Comparison of ENCODE assay signal across 8 mouse cellular contexts in genomic region chr1:78659270-78659823, GRCm38 (mm10). TPM values are rescaled to one million over a fixed set of nuclear protein-coding genes. Genes with fewer than 3 reads are reported as not detected.
DNase-seq lines count a peak whose midpoint lies in the region; ATAC-seq and TF ChIP-seq lines count a peak whose summit lies in the region.

No protein-coding gene starts in this region.

- H3K9me3 ChIP-seq in kidney, embryonic 16.5 days (ENCODE audit: low read length), result no peaks in the 10 kb centered on the region
- no peaks in the 10 kb centered on the region for H3K9me3 ChIP-seq in hindbrain, postnatal 0 days (ENCODE audit: low read length)

- H3K27ac ChIP-seq in kidney, embryonic 16.5 days (ENCODE audit: low read length), result peak overlapping the region; percentile 86; the same call in 1 of the 2 replicates
- peak overlapping the region; percentile 32 for H3K27ac ChIP-seq in cortical plate, adult 2 months (ENCODE audit: insufficient read depth, low read length)
- H3K27ac ChIP-seq in hindbrain, postnatal 0 days, result no peak overlapping the region
- H3K27ac ChIP-seq in thymus, adult 2 months (ENCODE audit: control insufficient read depth, insufficient read depth, low read length), result no peak overlapping the region

- TF ChIP-seq POLR2A in cortical plate, adult 2 months (IDR thresholded peaks at IDR 0.05; ENCODE audit: extremely low read depth, insufficient read depth, low read length), result no peak
- no peak for TF ChIP-seq POLR2A in thymus, adult 2 months (IDR thresholded peaks at IDR 0.05; ENCODE audit: control insufficient read depth, extremely low read depth, insufficient read depth, low read length, poor library complexity)

- peaks cover 33% of the 10 kb centered on the region for H3K4me1 ChIP-seq in kidney, embryonic 16.5 days (ENCODE audit: insufficient read depth, low read length)
- H3K4me1 ChIP-seq in cortical plate, adult 2 months (ENCODE audit: control insufficient read depth, insufficient read depth, low read length), result peaks cover 6% of the 10 kb centered on the region; the same call in 1 of the 2 replicates
- peaks cover 5% of the 10 kb centered on the region for H3K4me1 ChIP-seq in hindbrain, postnatal 0 days (ENCODE audit: insufficient read depth, low read length)
- H3K4me1 ChIP-seq in thymus, adult 2 months (replicated peaks; ENCODE audit: control insufficient read depth, insufficient read depth, low read length), result peaks cover 13% of the 10 kb centered on the region; the same call in 1 of the 2 replicates

- no peak for TF ChIP-seq CTCF in cortical plate, adult 2 months (IDR thresholded peaks at IDR 0.05; ENCODE audit: extremely low read depth, insufficient read depth, low read length)
- no peak for TF ChIP-seq CTCF in hindbrain, postnatal 0 days (IDR thresholded peaks at IDR 0.05; ENCODE audit: low read depth)
- no peak for TF ChIP-seq CTCF in thymus, adult 2 months (IDR thresholded peaks at IDR 0.05; ENCODE audit: borderline replicate concordance, control insufficient read depth, extremely low read depth, insufficient read depth, low read length, poor library complexity)

- H3K9ac ChIP-seq in kidney, embryonic 16.5 days (replicated peaks; ENCODE audit: low read length), result peak overlapping the region; percentile 91
- peak overlapping the region; percentile 97 for H3K9ac ChIP-seq in hindbrain, postnatal 0 days (replicated peaks; ENCODE audit: low read length)

- H3K4me2 ChIP-seq in kidney, embryonic 16.5 days (replicated peaks; ENCODE audit: low read depth, low read length), result peak overlapping the region; percentile 57
- peak overlapping the region; percentile 66 for H3K4me2 ChIP-seq in hindbrain, postnatal 0 days (ENCODE audit: low read depth, low read length)

- H3K4me3 ChIP-seq in kidney, embryonic 16.5 days (ENCODE audit: low read length), result peak overlapping the region; percentile 82
- peak overlapping the region; percentile 94 for H3K4me3 ChIP-seq in cortical plate, adult 2 months (ENCODE audit: insufficient read depth, low read length)
- H3K4me3 ChIP-seq in hindbrain, postnatal 0 days (ENCODE audit: low read length), result peak overlapping the region; percentile 95
- no peak overlapping the region for H3K4me3 ChIP-seq in thymus, adult 2 months (ENCODE audit: control insufficient read depth, insufficient read depth, low read length)

- no peak for ATAC-seq in kidney, embryonic 16.5 days (ENCODE audit: low FRiP score, low TSS enrichment)
- ATAC-seq in hindbrain, postnatal 0 days, result no peak

- H3K36me3 ChIP-seq in kidney, embryonic 16.5 days (ENCODE audit: insufficient read depth, low read length), result peaks cover 4% of the 10 kb centered on the region; the same call in 1 of the 2 replicates
- H3K36me3 ChIP-seq in hindbrain, postnatal 0 days (ENCODE audit: insufficient read depth, low read length), result no peaks in the 10 kb centered on the region
- H3K36me3 ChIP-seq in thymus, adult 2 months (ENCODE audit: control insufficient read depth, insufficient read depth, low read length), result no peaks in the 10 kb centered on the region

- no peaks in the 10 kb centered on the region for H3K27me3 ChIP-seq in kidney, embryonic 16.5 days (ENCODE audit: insufficient read depth, low read length)
- H3K27me3 ChIP-seq in hindbrain, postnatal 0 days (ENCODE audit: insufficient read depth, low read length), result no peaks in the 10 kb centered on the region
- no peaks in the 10 kb centered on the region for H3K27me3 ChIP-seq in thymus, adult 2 months (ENCODE audit: control insufficient read depth, insufficient read depth, low read length)

- no peak for DNase-seq in kidney, adult 8-10 months
- no peak for DNase-seq in hindbrain, postnatal 0 days (ENCODE audit: low spot score)
- DNase-seq in naive thymus-derived CD4-positive, alpha-beta T cell, adult 2 months (ENCODE audit: low read depth), result peak; percentile 10
- DNase-seq in ovary, postnatal 14 days (ENCODE audit: low spot score), result no peak
- DNase-seq in thymus, adult 2 months, result no peak
- DNase-seq in cerebellum, adult 8-10 months, result no peak

- WGBS in kidney, embryonic 16.5 days, result 36% methylated on average over 4 of the region's 4 CpGs
- WGBS in hindbrain, postnatal 0 days, result 27% methylated on average over 4 of the region's 4 CpGs
- WGBS in thymus, adult 2 months, result 91% methylated on average over 4 of the region's 4 CpGs

RNA-seq across cellular contexts. Expression of gene Utp14b, which starts 1.5 kb away (rescaled TPM):
- polyA plus RNA-seq in kidney, embryonic 16.5 days (2015; fragmentation: Nextera tagmentation; extraction: Ambion mirVana), result 2.9 and 3.0 TPM in 2 replicates
- 7.7 and 8.2 TPM in 2 replicates for polyA plus RNA-seq in cortical plate, adult 2 months (2012; rRNA removed)
- 6.2 and 6.5 TPM in 2 replicates for total RNA-seq in hindbrain, postnatal 0 days (2014; rRNA removed)
- 3.0 and 3.2 TPM in 2 replicates for polyA plus RNA-seq in hindbrain, postnatal 0 days (2015; fragmentation: Nextera tagmentation; extraction: Ambion mirVana)
- polyA plus RNA-seq in thymus, adult 2 months (2012; rRNA removed), result 1.9 and 2.2 TPM in 2 replicates

RNA-seq across cellular contexts. Expression of gene Acsl3, which starts 1.7 kb away (rescaled TPM):
- 75.2 and 79.1 TPM in 2 replicates for polyA plus RNA-seq in kidney, embryonic 16.5 days (2015; fragmentation: Nextera tagmentation; extraction: Ambion mirVana)
- polyA plus RNA-seq in cortical plate, adult 2 months (2012; rRNA removed), result 117 TPM in 2 replicates
- 70.6 and 86.3 TPM in 2 replicates for total RNA-seq in hindbrain, postnatal 0 days (2014; rRNA removed)
- polyA plus RNA-seq in hindbrain, postnatal 0 days (2015; fragmentation: Nextera tagmentation; extraction: Ambion mirVana), result 79.2 and 88.9 TPM in 2 replicates
- 9.1 and 10.2 TPM in 2 replicates for polyA plus RNA-seq in thymus, adult 2 months (2012; rRNA removed)

Comparison
In these comparisons a context has a peak if more than half of its experiments do, and no peak if none do; other contexts are left out.
1. H3K27ac ChIP-seq: peak in kidney, embryonic 16.5 days (single experiment) and cortical plate, adult 2 months (single experiment); none in hindbrain, postnatal 0 days (single experiment) and thymus, adult 2 months (single experiment).